Mouse (Mus musculus): ENCODE data around the gene Prss30. TPM values are rescaled to one million over a fixed set of nuclear protein-coding genes. Genes with fewer than 3 reads are reported as not detected.
A peak's percentile ranks its signal among the peaks of the same experiment; 100 is the strongest.
"Not testable (repeated sequence)": the region's sequence is repeated elsewhere in the genome, so short reads cannot be mapped to it uniquely, and the experiment has no call there.

Prss30 gene
- total RNA-seq, 1 experiment from 2014 or later = 0.36 TPM

GRCm38 (mm10) chr17:23984989-23985388, 4.6 kb upstream of the Prss30 start:
- DNase-seq = no peak

- no peak for DNase-seq
These were observed 2.5 kb upstream of the Prss30 start for GRCm38 (mm10) chr17:23982912-23983311.

DNA sequence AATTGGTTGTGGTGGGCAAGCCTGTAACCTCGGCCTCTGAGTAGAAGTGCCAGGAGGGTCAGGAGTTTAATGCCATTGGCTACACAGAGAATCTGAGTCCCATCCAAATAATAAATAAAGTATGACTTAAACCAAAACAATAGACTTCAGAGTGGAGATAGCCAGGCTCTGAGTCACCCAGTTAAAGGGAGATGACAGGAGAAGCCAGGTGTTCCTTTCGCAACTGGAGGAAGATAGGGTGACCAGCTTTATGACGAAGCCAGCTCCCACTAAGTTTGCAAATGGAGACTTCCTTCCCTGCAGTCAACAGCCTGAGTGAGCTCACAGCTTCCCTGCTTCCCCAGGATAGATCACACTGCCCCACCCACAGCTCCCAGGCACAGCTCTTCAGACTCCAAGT, 895 bp downstream of the Prss30 start:
- no peak for DNase-seq

DNA sequence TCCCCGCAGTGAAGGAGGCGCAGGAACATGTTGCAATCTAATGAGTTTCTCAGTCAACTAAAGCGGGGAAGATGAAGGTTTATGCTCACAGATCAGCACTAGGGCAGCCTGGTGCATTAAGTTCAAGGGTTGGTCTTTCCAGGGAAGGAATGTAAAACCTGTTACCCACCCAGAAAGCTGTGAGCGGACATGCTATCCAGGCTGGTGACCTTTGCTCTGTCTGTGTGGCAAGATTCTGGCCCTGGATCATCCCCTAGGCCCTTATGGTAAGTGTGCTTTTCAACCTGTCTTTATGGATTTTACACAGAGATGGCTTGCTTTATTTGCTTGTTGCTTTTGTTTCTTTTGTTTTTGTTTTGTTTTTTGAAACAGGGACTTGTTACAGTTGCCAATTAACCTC, 3.7 kb downstream of the Prss30 start:
- DNase-seq = no peak

- DNase-seq = no peak
These were observed 9.1 kb downstream of the Prss30 start for GRCm38 (mm10) chr17:23971315-23971714.

- peak; percentile 85 for DNase-seq
These were observed 11.1 kb downstream of the Prss30 start for GRCm38 (mm10) chr17:23969231-23969630.

DNA sequence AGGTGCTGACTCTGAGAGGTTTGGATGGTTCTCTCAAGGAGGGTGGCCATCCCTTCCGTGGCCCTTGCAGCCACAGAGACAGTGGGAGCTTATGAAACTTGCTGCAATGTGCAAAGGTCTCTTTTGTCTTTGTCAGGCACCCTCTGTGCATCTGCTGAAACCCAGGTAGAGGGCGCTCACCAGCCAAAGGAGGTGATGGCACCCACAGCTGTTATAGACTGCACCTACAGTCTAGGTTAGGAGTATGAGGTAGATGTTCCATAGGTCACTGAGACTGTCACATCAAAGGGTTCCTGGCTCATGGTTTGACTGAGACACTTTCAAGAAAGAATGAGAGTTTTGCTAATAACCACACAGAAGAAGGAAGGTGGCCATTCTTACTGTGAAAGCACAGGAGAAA, 11.6 kb downstream of the Prss30 start:
- no peak for DNase-seq

DNA sequence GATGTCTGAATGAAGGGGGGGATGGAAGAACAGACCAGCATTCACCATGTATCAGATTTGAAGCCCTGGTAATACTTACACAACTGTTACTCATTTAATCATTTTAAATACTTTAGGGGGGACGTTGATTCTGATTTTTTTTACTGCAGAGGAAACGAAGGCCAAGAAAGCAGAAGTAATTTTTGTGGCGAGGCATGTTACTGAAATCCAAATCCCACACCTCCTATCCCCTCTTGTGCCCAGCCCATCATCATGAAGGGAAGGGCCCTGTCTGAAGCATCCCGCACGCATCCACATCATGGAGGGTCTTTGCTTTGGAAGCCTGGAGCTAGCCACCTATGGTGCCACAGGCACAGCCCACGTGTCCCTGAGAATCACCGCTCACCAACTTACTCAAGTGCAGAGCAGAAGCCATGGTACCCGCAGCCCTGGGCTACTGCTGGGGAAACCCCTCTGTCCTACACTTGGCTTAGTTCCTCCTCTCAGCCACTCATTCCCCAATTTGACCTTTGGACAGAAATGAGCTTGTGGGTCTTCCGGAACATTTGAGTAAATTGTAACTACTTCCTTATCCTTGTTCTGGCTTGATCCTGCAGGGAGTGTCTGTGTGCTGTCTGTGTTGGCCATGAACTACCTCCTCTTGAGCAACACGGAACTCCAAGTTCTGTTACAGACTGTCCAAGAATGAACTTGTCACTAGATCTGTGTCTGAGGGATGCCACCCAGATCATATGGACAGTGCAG, 13.5 kb downstream of the Prss30 start:
- DNase-seq = no peak

DNA sequence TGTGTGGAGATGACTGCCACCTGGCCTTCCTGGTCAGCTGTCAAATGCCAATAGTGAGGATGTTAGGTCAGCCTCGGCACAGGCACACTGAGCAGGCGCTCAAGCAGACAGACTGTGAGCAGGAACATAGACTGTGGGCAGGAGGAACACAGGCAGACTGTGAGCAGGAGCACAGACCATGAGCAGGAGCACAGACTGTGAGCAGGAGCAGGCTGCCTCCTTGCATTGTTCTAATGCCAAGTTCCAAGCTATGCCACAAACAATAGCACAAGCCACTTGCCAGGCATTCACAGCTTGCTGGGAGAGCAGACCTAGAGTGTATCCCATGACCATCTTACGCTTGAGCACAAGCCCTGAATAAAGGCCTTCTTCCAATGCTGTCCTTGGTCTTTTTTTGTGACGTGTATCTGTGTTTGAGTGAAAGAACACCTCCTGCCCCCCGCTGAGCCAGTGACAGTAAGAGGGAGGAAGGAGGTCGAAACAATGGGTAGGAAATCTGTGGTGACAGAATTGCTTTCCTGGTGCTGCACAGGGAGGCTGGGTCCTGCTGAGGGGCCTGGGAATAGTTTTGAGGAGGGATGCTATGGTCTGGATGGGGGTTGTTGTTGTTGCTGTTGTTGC, 14.5 kb downstream of the Prss30 start:
- DNase-seq = no peak

GRCm38 (mm10) chr17:23961573-23962122, 18.7 kb downstream of the Prss30 start:
- no peak for DNase-seq

GRCm38 (mm10) chr17:23960084-23960738, 20.2 kb downstream of the Prss30 start:
- peak; percentile 56 for DNase-seq

DNA sequence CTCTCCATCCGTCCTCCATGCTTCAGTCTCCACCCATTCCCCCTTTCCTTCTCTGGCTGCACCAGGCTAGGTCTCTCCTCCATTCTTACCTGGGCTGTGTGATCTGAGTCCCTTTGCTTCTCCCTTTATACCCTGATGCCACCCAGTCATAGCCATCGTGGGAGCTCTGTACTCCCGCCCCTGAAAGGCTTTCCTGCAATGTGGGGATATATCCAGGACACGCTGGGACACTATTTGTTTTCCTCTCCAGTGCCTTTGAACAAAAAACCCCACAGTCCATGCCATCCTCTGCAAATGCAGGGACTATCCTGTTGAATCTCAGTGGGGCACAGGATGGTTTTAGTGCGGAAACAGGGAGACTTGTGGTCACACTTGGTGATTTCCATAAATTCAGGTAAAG, 25.2 kb downstream of the Prss30 start, which contains the start of gene Sbpl:
Gene Sbpl, minus strand, starts transcription at position 101 of the 400 bp plus-strand sequence.
- no peak for DNase-seq

- not testable (repeated sequence) for DNase-seq
These were observed 29.5 kb downstream of the Prss30 start for GRCm38 (mm10) chr17:23950828-23951227.

DNA sequence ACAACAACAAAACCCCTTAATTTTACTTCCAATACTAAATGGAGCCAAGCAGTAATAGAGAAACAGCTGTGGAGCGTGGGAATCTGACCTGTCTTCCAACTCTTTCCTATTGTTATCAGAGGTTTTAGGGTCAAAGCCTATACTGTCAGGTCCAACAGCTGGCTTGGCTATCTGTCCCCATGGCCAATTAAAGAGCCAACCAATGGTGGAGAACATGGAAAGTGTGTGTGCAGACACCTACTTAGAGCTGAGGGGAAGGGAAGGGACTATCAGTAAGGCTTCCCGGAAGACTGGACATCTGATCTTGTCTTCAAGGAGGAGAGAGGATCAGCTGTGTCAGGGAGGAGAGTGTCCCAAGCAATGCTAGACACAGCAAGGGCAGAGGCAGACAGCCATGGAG, 31.3 kb downstream of the Prss30 start:
- DNase-seq = no peak

DNA sequence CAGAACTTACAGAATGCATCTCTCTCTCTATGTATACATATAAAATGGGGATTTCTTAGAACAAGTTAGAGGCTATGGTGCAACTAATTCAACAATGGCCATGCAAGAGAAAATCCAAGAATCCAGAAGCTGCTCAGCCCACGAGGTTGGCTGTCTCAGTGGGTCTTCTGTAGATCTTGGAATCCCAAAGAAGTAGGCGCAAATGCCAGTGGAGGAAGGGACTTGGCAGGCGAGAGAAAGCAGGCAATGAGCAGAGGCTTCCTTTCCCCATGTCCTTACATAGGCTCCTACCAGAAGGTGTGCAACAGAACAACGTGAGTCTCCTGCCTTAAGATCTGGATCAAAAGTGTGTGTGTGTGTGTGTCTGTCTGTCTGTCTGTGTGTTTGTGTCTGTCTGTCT, 32.9 kb downstream of the Prss30 start:
- not testable (repeated sequence) for DNase-seq

- DNase-seq = no peak
These were observed 39.0 kb downstream of the Prss30 start, which contains the start of gene Sbp for GRCm38 (mm10) chr17:23941372-23941771. Gene Sbp, plus strand, starts transcription at chr17:23941672.

DNA sequence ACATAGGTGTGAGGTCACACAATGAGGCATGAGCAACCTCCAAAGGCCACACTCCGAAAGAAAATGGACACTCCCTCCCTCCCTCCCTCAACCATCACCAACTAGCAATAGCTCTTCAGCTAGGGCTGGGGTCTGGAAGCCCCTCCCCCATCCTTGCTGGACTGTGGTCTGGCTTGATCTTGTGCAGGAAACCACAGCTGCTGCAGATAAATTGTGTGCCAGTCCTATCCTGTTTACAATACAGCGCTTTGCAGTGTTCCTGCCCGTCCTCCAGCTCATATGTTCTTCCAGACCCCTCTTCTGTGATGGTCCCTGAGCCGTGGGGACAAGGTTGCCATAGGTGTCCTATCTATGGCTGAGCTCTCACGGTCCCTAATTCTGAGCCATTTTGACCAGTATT, 49.2 kb downstream of the Prss30 start:
- DNase-seq = no peak

GRCm38 (mm10) chr17:23925090-23925493, 55.3 kb downstream of the Prss30 start:
- peak; percentile 56 for DNase-seq

DNA sequence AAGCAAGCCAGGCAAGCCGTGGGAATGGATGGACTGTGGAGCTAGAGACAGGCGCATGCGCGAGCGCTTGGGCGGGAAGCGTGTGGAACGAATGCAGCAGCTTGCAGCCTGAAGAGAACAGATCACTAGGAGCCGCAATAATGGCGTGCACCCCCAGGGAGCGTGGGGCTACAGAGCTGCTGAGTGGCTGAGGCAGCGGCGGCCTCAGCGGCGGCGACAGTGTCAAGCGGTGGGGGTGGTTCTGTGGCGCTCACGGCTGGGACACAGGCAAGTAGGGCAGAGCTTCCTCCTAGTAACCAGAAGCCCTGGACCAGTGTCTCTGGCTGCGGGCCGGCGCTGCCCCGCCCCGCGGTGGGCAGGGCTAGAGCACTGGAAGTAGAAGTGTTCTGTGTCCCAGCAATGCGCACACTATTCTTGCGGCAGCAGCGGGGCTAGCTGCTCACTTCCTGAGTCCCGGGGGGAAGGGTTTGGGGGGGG, 55.8 kb downstream of the Prss30 start:
- peak; percentile 87 for DNase-seq

Data from adrenal gland, postnatal 25 days (tissue).